Mouse (Mus musculus): ENCODE measurements around the gene Krt78. TPM values are rescaled to one million over a fixed set of nuclear protein-coding genes. Genes with fewer than 3 reads are reported as not detected.

The Krt78 gene
- total and polyA plus RNA-seq, 3 experiments = not detected

- in situ Hi-C loops (cut with MboI; ENCODE audit: low pct_ligation_motif_present, low pct_unique_long_range_greater_than_20kb, low sequenced_read_pairs) = loop anchor here (5.0 kb wide), 2 partner anchors 212 to 647 kb away; no protein-coding TSS in a partner anchor
- dilution Hi-C loops (cut with MboI; ENCODE audit: extremely low pct_ligation_motif_present, extremely low pct_unique_long_range_greater_than_20kb, low sequenced_read_pairs) = no loop called here
- H3K4me1 ChIP-seq (ENCODE audit: control insufficient read depth in 1 of 2, insufficient read depth in 2 of 2) = peaks cover 5 to 22% of the 10 kb centered on the region in 2 experiments; a peak in 3 of 4 replicates
- no peaks in the 10 kb centered on the region for H3K36me3 ChIP-seq (replicated peaks in 1 of 2; ENCODE audit: control insufficient read depth in 1 of 2, insufficient read depth in 1 of 2, low read length in 1 of 2)
- H3K4me2 ChIP-seq (ENCODE audit: insufficient read depth, low read depth, poor library complexity, severe bottlenecking) = peak overlapping the region; percentile 94
- H3K4me3 ChIP-seq (replicated peaks in 1 of 3; ENCODE audit: low read depth in 2 of 3, low read length in 2 of 3, poor library complexity in 1 of 3) = peak overlapping the region in 1 of 3 experiments; percentile 22
- no peak overlapping the region for H3K27ac ChIP-seq (ENCODE audit: insufficient read depth, low read depth)
- peaks cover 39% of the 10 kb centered on the region for H3K27me3 ChIP-seq (replicated peaks)
- no peaks in the 10 kb centered on the region for H3K79me2 ChIP-seq (replicated peaks; ENCODE audit: control insufficient read depth, extremely low read depth, insufficient read depth, poor library complexity, severe bottlenecking)
- TF ChIP-seq MXI1 (IDR thresholded peaks at IDR 0.05; ENCODE audit: low read depth, low read length) (no peak), ZC3H11A (IDR thresholded peaks at IDR 0.05; ENCODE audit: low read depth, low read length) (no peak), CTCF (conservative IDR thresholded peaks at IDR 0.05 in 1 of 2, IDR thresholded peaks at IDR 0.05 in 1 of 2; ENCODE audit: low read depth in 2 of 2, low read length in 2 of 2) (peak in 1 of 2 experiments; percentile 59; a peak in 2 of 4 replicates), JUND (conservative IDR thresholded peaks at IDR 0.05; ENCODE audit: low read depth, low read length) (no peak), SMC3 (IDR thresholded peaks at IDR 0.05; ENCODE audit: low read depth, low read length) (no peak; the same call in 1 of the 2 replicates), MYC (IDR thresholded peaks at IDR 0.05; ENCODE audit: low read depth, low read length) (no peak), ETS1 (conservative IDR thresholded peaks at IDR 0.05; ENCODE audit: low read depth, low read length) (no peak), NELFE (IDR thresholded peaks at IDR 0.05; ENCODE audit: low read depth, low read length) (0 out of 2 replicates have a peak, but pooled peaks have one; percentile 48), ZMIZ1 (IDR thresholded peaks at IDR 0.05; ENCODE audit: low read depth, low read length) (no peak), EP300 (IDR thresholded peaks at IDR 0.05; ENCODE audit: low read length) (no peak), RCOR1 (conservative IDR thresholded peaks at IDR 0.05; ENCODE audit: low read depth, low read length) (no peak), HCFC1 (IDR thresholded peaks at IDR 0.05; ENCODE audit: low read depth, low read length) (peak; percentile 20; the same call in 1 of the 2 replicates), JUN (IDR thresholded peaks at IDR 0.05; ENCODE audit: insufficient read depth, low read depth, low read length) (no peak), POLR2A (IDR thresholded peaks at IDR 0.05; ENCODE audit: low read depth, low read length) (no peak), KAT2A (IDR thresholded peaks at IDR 0.05; ENCODE audit: insufficient replicate concordance, low read length) (no peak)
- H3K9me3 ChIP-seq (replicated peaks; ENCODE audit: low read length) = no peaks in the 10 kb centered on the region
- DNase-seq (ENCODE audit: extremely low read depth) = no peak
- peak overlapping the region; percentile 48 for H3K9ac ChIP-seq (ENCODE audit: insufficient read depth, low read depth)
Measured at GRCm38 (mm10) chr15:101984746-101985145, 30.7 kb upstream of the Krt78 start.

GRCm38 (mm10) chr15:101983949-101984601, 30.0 kb upstream of the Krt78 start:
- peaks cover 5 to 22% of the 10 kb centered on the region in 2 experiments; a peak in 3 of 4 replicates for H3K4me1 ChIP-seq (ENCODE audit: control insufficient read depth in 1 of 2, insufficient read depth in 2 of 2)
- no peaks in the 10 kb centered on the region for H3K79me2 ChIP-seq (replicated peaks; ENCODE audit: control insufficient read depth, extremely low read depth, insufficient read depth, poor library complexity, severe bottlenecking)
- peak overlapping the region in 2 of 3 experiments; percentile 6 to 22 for H3K4me3 ChIP-seq (replicated peaks in 1 of 3; ENCODE audit: low read depth in 2 of 3, low read length in 2 of 3, poor library complexity in 1 of 3)
- no peaks in the 10 kb centered on the region for H3K36me3 ChIP-seq (replicated peaks in 1 of 2; ENCODE audit: control insufficient read depth in 1 of 2, insufficient read depth in 1 of 2, low read length in 1 of 2)
- peaks cover 35% of the 10 kb centered on the region for H3K27me3 ChIP-seq (replicated peaks)
- peak overlapping the region; percentile 48 for H3K9ac ChIP-seq (ENCODE audit: insufficient read depth, low read depth)
- H3K4me2 ChIP-seq (ENCODE audit: insufficient read depth, low read depth, poor library complexity, severe bottlenecking) = peak overlapping the region; percentile 94
- DNase-seq (ENCODE audit: extremely low read depth) = peak; percentile 99
- no peak for TF ChIP-seq UBTF (IDR thresholded peaks at IDR 0.05; ENCODE audit: low read depth, low read length)
- peak; percentile 94 for TF ChIP-seq MXI1 (IDR thresholded peaks at IDR 0.05; ENCODE audit: low read depth, low read length)
- TF ChIP-seq ZC3H11A (IDR thresholded peaks at IDR 0.05; ENCODE audit: low read depth, low read length) = no peak
- TF ChIP-seq SMC3 (IDR thresholded peaks at IDR 0.05; ENCODE audit: low read depth, low read length) = peak; percentile 78
- no peak for TF ChIP-seq IRF4 (IDR thresholded peaks at IDR 0.05; ENCODE audit: low read depth, low read length)
- peak; percentile 96 for TF ChIP-seq BHLHE40 (IDR thresholded peaks at IDR 0.05; ENCODE audit: low read depth, low read length)
- peak; percentile 14; the same call in 1 of the 2 replicates for TF ChIP-seq USF1 (IDR thresholded peaks at IDR 0.05; ENCODE audit: low read depth, low read length)
- peak; percentile 95 for TF ChIP-seq MAX (IDR thresholded peaks at IDR 0.05; ENCODE audit: low read length)
- TF ChIP-seq ELF1 (IDR thresholded peaks at IDR 0.05; ENCODE audit: low read depth, low read length) = peak; percentile 85
- no peak for TF ChIP-seq TCF12 (IDR thresholded peaks at IDR 0.05; ENCODE audit: low read depth, low read length)
- no peak for TF ChIP-seq JUND (conservative IDR thresholded peaks at IDR 0.05; ENCODE audit: low read depth, low read length)
- TF ChIP-seq ETS1 (conservative IDR thresholded peaks at IDR 0.05; ENCODE audit: low read depth, low read length) = no peak
- TF ChIP-seq CTCF (conservative IDR thresholded peaks at IDR 0.05 in 1 of 2, IDR thresholded peaks at IDR 0.05 in 1 of 2; ENCODE audit: low read depth in 2 of 2, low read length in 2 of 2) = peak; percentile 89 to 94
- peak; percentile 77 for TF ChIP-seq ZNF384 (IDR thresholded peaks at IDR 0.05; ENCODE audit: low read depth, low read length)
- peak; percentile 99 for TF ChIP-seq MYC (IDR thresholded peaks at IDR 0.05; ENCODE audit: low read depth, low read length)
- no peak for TF ChIP-seq POLR2AphosphoS2 (IDR thresholded peaks at IDR 0.05; ENCODE audit: low read depth, low read length)
- TF ChIP-seq POLR2A (IDR thresholded peaks at IDR 0.05; ENCODE audit: low read depth, low read length) = peak; percentile 49
- TF ChIP-seq HCFC1 (IDR thresholded peaks at IDR 0.05; ENCODE audit: low read depth, low read length) = peak; percentile 58
- TF ChIP-seq USF2 (conservative IDR thresholded peaks at IDR 0.05; ENCODE audit: low read depth, low read length) = peak; percentile 17; the same call in 1 of the 2 replicates
- no peak for TF ChIP-seq MAZ (IDR thresholded peaks at IDR 0.05; ENCODE audit: low read depth, low read length)
- TF ChIP-seq RAD21 (IDR thresholded peaks at IDR 0.05; ENCODE audit: low read depth, low read length) = peak; percentile 91
- 0 out of 2 replicates have a peak overlapping the region, but pooled peaks have one; percentile 20 for H3K27ac ChIP-seq (ENCODE audit: insufficient read depth, low read depth)
- in situ Hi-C loops (cut with MboI; ENCODE audit: low pct_ligation_motif_present, low pct_unique_long_range_greater_than_20kb, low sequenced_read_pairs) = loop anchor here (5.0 kb wide), 2 partner anchors 212 to 647 kb away; no protein-coding TSS in a partner anchor
- dilution Hi-C loops (cut with MboI; ENCODE audit: extremely low pct_ligation_motif_present, extremely low pct_unique_long_range_greater_than_20kb, low sequenced_read_pairs) = no loop called here
- no peaks in the 10 kb centered on the region for H3K9me3 ChIP-seq (replicated peaks; ENCODE audit: low read length)
